Mouse (Mus musculus): ENCODE data around the gene Mxi1.

DNA sequence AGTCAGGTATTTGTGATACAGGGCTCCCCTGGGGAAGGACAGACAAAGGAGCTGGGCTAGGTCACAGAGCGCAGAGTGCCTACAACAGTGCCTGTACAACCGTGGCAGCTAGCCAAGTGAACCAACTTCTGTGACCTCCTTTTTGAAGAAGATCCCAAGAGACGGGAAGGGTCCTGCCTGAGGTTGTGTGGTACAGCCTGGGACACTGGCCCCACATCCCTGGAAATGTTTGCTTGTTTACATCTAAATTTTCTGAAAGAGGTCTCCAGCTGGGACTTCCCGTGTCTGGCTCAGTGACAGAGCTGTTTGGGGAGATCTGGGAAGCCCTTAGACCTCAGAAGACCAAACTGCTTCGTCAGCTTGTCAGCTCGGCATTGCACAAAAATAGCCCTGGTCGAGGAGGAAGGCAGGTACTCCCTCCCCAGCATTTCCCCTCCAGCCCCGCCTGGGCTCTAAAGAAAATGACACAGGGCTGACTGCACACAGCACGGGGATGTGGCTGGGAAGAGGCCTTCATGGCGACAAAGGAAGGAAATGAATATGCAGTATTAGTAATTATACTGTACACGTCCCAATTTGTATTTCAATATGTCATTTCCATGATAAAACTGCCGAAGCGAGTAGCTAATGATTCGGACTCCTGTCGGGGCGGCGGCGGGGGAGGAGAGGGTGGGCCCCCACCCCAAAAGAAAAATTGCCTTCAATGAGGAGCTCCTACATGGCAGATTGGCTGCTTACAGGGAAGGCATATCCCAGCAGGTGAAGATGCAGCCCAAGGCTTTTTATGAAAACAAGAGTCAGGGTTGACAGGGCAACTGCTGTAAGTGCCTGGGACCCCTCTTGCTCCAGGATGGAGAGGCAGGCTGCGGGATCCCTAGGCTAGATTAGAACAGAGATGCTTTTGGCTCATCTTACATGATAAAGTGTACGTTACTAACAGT is 25.8 kb upstream of the Mxi1 start:
- TF ChIP-seq POLR2A (IDR thresholded peaks at IDR 0.05; ENCODE audit: extremely low read depth, insufficient read depth, low read length) (no peak), CTCF (IDR thresholded peaks at IDR 0.05; ENCODE audit: low read depth, low read length) (no peak)
